Mouse (Mus musculus): ENCODE data around the gene 0610010F05Rik.

- TF ChIP-seq CTCF (IDR thresholded peaks at IDR 0.05) (peak; percentile 87), EP300 (IDR thresholded peaks at IDR 0.05; ENCODE audit: insufficient read depth, low read depth, low read length) (no peak)
Observed at GRCm38 (mm10) chr11:23679044-23679642, 45.7 kb upstream of the 0610010F05Rik start.

Data from heart, adult 2 months (tissue).